Mouse (Mus musculus) lung, embryonic 15.5 days (tissue): ENCODE measurements around the gene Cenpn. TPM values are rescaled to one million over a fixed set of nuclear protein-coding genes. Genes with fewer than 3 reads are reported as not detected.
A peak's percentile ranks its signal among the peaks of the same experiment; 100 is the strongest.

Source experiments
- ATAC-seq: fragments of 200-750 bp; cut with Nextera tagmentation; 2 replicates; pipeline ENCODE4 v1.8.0; 2017; ENCODE audit warnings: moderate number of reproducible peaks, borderline replicate concordance; ENCODE audit not compliant: low FRiP score, low TSS enrichment; ENCODE audit errors: extremely low read depth
- H3K27ac ChIP-seq: fragments of 300-500 bp; sonication (generic); 2 replicates; pipeline ENCODE4 v1.5.1; 2015; ENCODE audit warnings: moderate library complexity, mild to moderate bottlenecking, inconsistent platforms
- H3K27me3 ChIP-seq: fragments of 300-500 bp; sonication (generic); 2 replicates; pipeline ENCODE4 v1.6.1; 2015; ENCODE audit warnings: inconsistent platforms
- H3K36me3 ChIP-seq: fragments of 300-500 bp; sonication (generic); 2 replicates; pipeline ENCODE4 v1.6.1; 2015; ENCODE audit warnings: inconsistent platforms
- H3K4me1 ChIP-seq: fragments of 300-500 bp; sonication (generic); 2 replicates; pipeline ENCODE4 v1.6.1; 2015; ENCODE audit warnings: inconsistent platforms
- H3K4me2 ChIP-seq: fragments of 300-500 bp; sonication (generic); 2 replicates; pipeline ENCODE4 v1.6.1; 2015; ENCODE audit warnings: inconsistent platforms, mild to moderate bottlenecking, moderate library complexity
- H3K4me3 ChIP-seq: fragments of 300-500 bp; sonication (generic); 2 replicates; pipeline ENCODE4 v1.5.1; 2015; ENCODE audit warnings: mild to moderate bottlenecking, inconsistent platforms
- H3K9ac ChIP-seq: fragments of 300-500 bp; sonication (generic); 2 replicates; pipeline ENCODE4 v1.6.1; 2015; ENCODE audit warnings: inconsistent platforms
- H3K9me3 ChIP-seq: fragments of 300-500 bp; sonication (generic); 2 replicates; pipeline ENCODE4 v1.6.1; 2016; ENCODE audit warnings: inconsistent platforms
- WGBS: fragments of 180-500 bp; shearing (Covaris S2); methylation state at CpG from one replicate; pipeline ENCODE4 v1.1.7; 2015; 5-methylcytosine and 5-hydroxymethylcytosine counted together
- polyA plus RNA-seq: library from polyadenylated mRNA; unstranded; fragments of >200 nt; fragmentation: Nextera tagmentation; extraction: Ambion mirVana; gene quantifications from 2 replicates; pipeline ENCODE4 v1.2.1, GENCODE M21; 2015

The Cenpn gene
- polyA plus RNA-seq, 1 experiment from 2014 or later: 46.5 TPM

DNA sequence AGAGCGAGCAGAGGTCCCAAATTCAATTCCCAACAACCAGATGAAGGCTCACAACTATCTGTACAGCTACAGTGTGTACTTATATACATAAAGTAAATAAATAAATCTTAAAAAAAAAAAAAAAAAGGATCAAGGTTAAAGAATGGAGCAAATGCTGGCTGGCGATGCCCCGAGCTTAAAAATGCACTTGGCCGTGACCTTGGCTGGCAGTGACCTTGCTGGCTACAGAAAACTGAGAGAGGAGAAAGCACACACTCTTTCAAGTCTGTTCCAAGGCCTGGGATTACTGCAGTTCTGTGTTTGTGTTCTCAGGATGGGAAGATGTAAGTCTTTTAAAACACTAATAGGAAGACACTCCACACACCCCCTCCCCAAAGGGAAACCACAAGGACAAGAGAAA lies 16.8 kb upstream of the Cenpn start:
- no peak overlapping the region for H3K9ac ChIP-seq
- H3K9me3 ChIP-seq: no peaks in the 10 kb centered on the region
- no peak for ATAC-seq
- H3K27me3 ChIP-seq: no peaks in the 10 kb centered on the region
- no peak overlapping the region for H3K27ac ChIP-seq
- no peaks in the 10 kb centered on the region for H3K4me1 ChIP-seq
- H3K4me2 ChIP-seq: no peak overlapping the region
- H3K4me3 ChIP-seq: no peak overlapping the region
- peaks cover 13% of the 10 kb centered on the region for H3K36me3 ChIP-seq
- WGBS: 92% methylated on average over 4 of the region's 4 CpGs

DNA sequence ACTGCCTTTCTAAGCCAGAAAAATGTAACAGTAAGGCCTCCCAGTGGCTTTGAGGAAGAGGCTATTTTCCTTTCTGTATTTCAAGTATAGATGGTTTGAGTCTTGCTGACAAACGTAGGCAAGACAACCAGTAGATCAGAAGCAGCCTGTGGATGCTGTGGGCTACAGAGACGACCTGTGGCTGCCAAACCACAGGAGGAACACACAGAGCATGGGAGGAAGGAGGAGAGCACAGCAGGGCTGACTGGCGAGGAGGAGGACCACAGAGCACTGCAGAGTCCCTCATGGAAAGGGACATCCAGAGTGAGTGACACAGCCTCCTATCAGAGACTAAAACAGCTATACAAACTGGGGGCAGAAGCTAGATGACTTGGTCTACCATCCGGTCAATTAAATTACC lies 16.3 kb upstream of the Cenpn start:
- Histone ChIP-seq H3K27me3 (no peaks in the 10 kb centered on the region), H3K9me3 (no peaks in the 10 kb centered on the region), H3K4me3 (no peak overlapping the region), H3K27ac (no peak overlapping the region), H3K4me2 (no peak overlapping the region), H3K36me3 (peaks cover 13% of the 10 kb centered on the region), H3K9ac (no peak overlapping the region), H3K4me1 (no peaks in the 10 kb centered on the region)
- WGBS: 87% methylated on average over 4 of the region's 4 CpGs
- no peak for ATAC-seq

DNA sequence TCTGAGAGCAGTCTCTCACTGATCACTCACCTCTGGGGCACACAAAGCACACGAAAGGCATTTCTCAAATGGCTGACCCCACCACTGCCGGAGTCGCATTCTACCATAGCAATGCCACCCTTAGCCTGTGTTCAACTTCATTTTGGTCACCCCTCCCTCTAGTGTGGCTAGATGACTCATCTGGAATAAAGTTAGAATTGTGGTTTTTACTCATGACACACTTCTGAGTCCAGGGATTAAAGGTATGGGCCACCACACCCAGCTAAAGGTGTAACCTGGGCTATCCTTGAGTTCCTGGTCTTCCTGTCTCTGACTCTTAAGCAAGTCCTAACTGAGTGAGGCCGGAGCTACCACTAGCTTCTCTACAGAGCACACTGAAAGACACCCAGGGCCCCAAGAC lies 15.7 kb upstream of the Cenpn start:
- no peaks in the 10 kb centered on the region for H3K4me1 ChIP-seq
- no peak overlapping the region for H3K4me2 ChIP-seq
- H3K27ac ChIP-seq: no peak overlapping the region
- H3K9ac ChIP-seq: no peak overlapping the region
- no peaks in the 10 kb centered on the region for H3K9me3 ChIP-seq
- H3K4me3 ChIP-seq: no peak overlapping the region
- peaks cover 15% of the 10 kb centered on the region for H3K36me3 ChIP-seq
- ATAC-seq: no peak
- no peaks in the 10 kb centered on the region for H3K27me3 ChIP-seq
- 96% methylated on average over 4 of the region's 4 CpGs for WGBS

DNA sequence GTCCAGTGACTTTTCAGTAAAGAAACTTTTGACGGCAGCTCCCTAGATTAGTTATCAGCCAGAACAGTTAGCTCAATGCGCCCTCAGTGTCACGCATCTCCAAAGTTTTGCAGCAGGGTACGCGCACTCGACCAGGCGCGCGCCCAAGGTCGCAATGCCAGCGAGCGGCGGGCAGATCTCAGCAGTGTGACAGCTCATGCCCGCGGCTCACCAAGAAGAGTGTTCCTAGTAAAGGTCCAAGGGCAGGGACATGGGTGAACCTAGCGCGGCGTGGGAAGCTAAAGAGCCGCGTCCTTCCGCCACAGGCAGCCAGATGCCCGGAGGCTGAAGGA lies 559 bp upstream of the Cenpn start:
- ATAC-seq: peak; percentile 56
- peak overlapping the region; percentile 91 for H3K27ac ChIP-seq
- peak overlapping the region; percentile 85 for H3K4me3 ChIP-seq
- H3K9ac ChIP-seq: peak overlapping the region; percentile 90
- WGBS: 0% methylated on average over 22 of the region's 22 CpGs
- no peaks in the 10 kb centered on the region for H3K9me3 ChIP-seq
- peak overlapping the region; percentile 72 for H3K4me2 ChIP-seq
- H3K27me3 ChIP-seq: no peaks in the 10 kb centered on the region
- peaks cover 6% of the 10 kb centered on the region; the same call in 1 of the 2 replicates for H3K36me3 ChIP-seq
- H3K4me1 ChIP-seq: peaks cover 18% of the 10 kb centered on the region

DNA sequence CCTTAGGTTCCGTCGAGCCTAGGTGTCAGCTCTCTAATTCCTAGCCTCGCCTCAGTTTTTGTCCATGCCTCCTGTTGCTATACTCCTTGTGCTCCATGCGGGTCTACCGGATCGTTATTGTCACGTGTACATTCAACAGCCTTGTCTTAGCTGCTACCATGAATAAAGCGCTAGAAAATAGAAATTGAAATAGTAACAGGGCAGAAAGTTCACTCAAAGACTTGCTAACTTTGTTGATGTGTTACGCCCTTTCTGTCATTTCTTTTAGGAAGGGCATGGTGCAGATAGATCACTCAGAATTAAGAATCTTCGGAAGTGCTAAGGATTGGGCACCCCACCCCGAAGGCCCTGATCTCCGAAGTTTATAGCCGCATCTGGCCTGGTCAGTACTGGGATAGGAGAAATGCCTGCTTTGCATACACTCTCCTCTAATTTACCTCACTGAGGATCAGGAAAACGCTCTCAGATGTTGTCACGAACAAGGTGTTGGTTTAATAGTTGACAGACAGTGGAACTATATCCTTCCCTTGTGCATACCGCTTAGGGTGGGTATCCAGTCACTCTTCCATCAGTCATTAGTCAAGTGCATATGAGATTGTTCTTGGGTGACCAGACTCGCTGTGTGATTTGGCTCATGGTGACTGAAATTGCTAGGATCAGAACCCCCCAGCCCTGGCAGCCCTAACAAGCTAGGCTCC lies 679 bp downstream of the Cenpn start:
- Histone ChIP-seq H3K9ac (peak overlapping the region; percentile 90), H3K4me1 (peaks cover 18% of the 10 kb centered on the region), H3K4me2 (peak overlapping the region; percentile 72), H3K4me3 (peak overlapping the region; percentile 85), H3K27ac (peak overlapping the region; percentile 91; the same call in 1 of the 2 replicates), H3K9me3 (no peaks in the 10 kb centered on the region), H3K36me3 (peaks cover 15% of the 10 kb centered on the region), H3K27me3 (no peaks in the 10 kb centered on the region)
- WGBS: 28% methylated on average over 17 of the region's 17 CpGs
- ATAC-seq: no peak

DNA sequence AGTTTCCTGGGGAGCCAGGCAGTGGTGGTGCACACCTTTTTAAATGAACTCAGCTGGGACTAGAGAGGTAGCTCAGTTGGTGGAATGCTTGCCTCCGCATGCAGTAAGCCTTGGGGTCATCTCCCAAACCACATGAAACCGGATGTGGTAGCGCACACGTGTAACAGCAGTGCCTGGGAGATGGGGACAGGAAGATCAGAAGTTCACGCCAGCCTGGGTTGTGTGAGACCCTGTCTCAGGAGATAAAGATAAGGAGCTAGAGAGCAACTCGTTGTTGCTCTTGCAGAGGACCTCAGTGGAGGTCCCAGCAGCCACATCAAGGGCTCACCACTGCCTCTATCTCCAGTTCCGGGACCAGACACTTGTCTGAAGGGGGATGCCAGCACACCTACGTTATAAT lies 2.0 kb downstream of the Cenpn start:
- 81% methylated on average over 8 of the region's 8 CpGs for WGBS
- H3K27me3 ChIP-seq: no peaks in the 10 kb centered on the region
- H3K36me3 ChIP-seq: peaks cover 28% of the 10 kb centered on the region
- no peak overlapping the region for H3K27ac ChIP-seq
- no peak overlapping the region for H3K9ac ChIP-seq
- H3K4me1 ChIP-seq: peaks cover 18% of the 10 kb centered on the region
- no peak for ATAC-seq
- H3K4me3 ChIP-seq: no peak overlapping the region
- no peak overlapping the region for H3K4me2 ChIP-seq
- H3K9me3 ChIP-seq: no peaks in the 10 kb centered on the region

DNA sequence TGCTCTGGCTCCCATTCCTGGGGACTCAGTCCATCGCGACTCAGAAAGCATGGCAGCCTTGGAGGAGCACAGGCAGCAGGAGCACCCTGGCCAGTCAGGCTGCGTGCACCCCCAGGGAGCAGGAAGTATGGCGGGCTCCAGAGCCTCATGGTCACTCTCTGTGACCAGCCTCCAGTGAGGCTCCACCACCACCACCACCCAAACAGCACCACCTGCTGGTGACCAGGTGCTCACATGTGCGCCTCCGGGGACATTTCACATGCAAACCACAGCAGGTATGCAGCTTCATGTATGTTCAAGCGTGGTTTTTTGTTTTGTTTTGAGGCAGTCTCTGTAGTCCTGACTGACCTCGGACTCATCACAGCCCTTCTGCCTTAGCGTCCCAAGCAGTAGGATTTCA lies 6.3 kb downstream of the Cenpn start:
- Histone ChIP-seq H3K4me2 (no peak overlapping the region), H3K27me3 (no peaks in the 10 kb centered on the region), H3K4me3 (no peak overlapping the region), H3K4me1 (0 out of 2 replicates have a peak, but pooled peaks cover 1% of the 10 kb centered on the region), H3K36me3 (peaks cover 55% of the 10 kb centered on the region), H3K27ac (no peak overlapping the region), H3K9ac (no peak overlapping the region), H3K9me3 (no peaks in the 10 kb centered on the region)
- WGBS: 80% methylated on average over 9 of the region's 9 CpGs
- ATAC-seq: peak; percentile 33; the same call in 1 of the 2 replicates

DNA sequence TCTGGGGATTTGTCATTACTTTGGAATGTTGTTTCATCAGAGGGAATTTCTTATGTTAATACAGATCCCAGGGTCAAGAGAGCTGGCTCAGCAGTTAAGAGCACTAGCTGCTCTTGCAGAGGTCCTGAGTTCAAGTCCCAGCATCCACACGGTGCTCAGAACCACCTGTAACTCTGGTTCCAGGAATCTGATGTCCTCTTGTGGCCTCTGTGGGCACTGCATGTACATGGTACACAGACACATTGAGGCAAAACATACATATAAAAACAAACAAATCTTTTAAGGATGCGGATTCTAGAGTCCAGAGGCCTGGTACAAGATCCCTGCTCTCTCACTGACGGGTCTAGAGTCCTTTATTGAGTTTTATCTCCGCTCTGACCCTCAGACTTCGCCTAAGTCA lies 7.1 kb downstream of the Cenpn start:
- whole genome bisulfite sequencing: 85% methylated on average over 5 of the region's 5 CpGs
- no peak overlapping the region for H3K4me2 ChIP-seq
- no peak overlapping the region for H3K4me3 ChIP-seq
- ATAC-seq: no peak
- H3K9ac ChIP-seq: no peak overlapping the region
- H3K9me3 ChIP-seq: no peaks in the 10 kb centered on the region
- H3K27me3 ChIP-seq: no peaks in the 10 kb centered on the region
- peaks cover 62% of the 10 kb centered on the region for H3K36me3 ChIP-seq
- H3K4me1 ChIP-seq: no peaks in the 10 kb centered on the region
- no peak overlapping the region for H3K27ac ChIP-seq

DNA sequence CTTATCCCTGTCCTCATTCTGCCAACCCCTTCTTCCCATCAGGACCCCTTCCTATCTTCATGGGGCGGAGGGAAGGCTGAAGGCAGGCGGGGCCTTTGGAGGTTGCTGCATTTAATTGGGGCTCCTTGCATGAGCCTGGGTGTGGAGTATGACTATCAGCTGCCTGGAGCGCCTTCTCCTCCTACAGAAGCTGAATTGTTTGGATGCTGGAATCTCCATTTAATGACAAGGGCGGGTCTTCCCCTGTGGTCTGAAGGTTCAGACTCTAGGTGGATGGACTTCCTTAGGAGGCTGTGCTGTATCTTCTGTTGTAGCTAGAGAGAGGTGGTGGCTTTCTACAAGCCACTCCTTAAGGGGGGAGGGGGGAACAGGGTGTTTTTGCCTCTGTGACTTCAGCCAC lies 13.4 kb downstream of the Cenpn start:
- no peaks in the 10 kb centered on the region for H3K9me3 ChIP-seq
- no peak overlapping the region for H3K4me2 ChIP-seq
- H3K27ac ChIP-seq: no peak overlapping the region
- no peaks in the 10 kb centered on the region for H3K27me3 ChIP-seq
- H3K36me3 ChIP-seq: peaks cover 73% of the 10 kb centered on the region
- 92% methylated on average over 4 of the region's 4 CpGs for WGBS
- no peak for ATAC-seq
- no peaks in the 10 kb centered on the region for H3K4me1 ChIP-seq
- no peak overlapping the region for H3K4me3 ChIP-seq
- H3K9ac ChIP-seq: no peak overlapping the region

DNA sequence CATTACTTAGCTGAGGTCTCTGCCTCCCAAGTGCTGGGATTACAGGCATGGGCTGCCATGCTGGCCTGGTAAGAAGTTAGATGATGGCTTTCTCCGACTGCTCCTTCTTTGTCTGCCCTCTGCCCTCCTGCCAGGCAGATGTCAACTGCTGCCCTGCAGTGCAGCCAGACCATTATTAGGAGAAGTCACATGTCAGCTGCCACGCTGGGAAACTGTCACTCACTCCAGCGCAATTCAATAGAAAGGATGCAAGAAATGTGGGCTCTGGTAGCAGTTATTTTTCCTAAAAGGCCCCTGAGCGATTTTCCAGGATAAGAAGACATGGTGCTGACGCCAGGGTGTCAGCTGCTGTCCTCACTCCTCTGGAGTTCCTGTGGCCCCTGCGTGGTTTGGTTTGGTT lies 14.0 kb downstream of the Cenpn start:
- no peak overlapping the region for H3K27ac ChIP-seq
- 80% methylated on average over 6 of the region's 6 CpGs for WGBS
- H3K27me3 ChIP-seq: no peaks in the 10 kb centered on the region
- peaks cover 72% of the 10 kb centered on the region for H3K36me3 ChIP-seq
- no peak overlapping the region for H3K4me2 ChIP-seq
- ATAC-seq: no peak
- no peak overlapping the region for H3K4me3 ChIP-seq
- no peaks in the 10 kb centered on the region for H3K9me3 ChIP-seq
- no peak overlapping the region for H3K9ac ChIP-seq
- H3K4me1 ChIP-seq: no peaks in the 10 kb centered on the region

DNA sequence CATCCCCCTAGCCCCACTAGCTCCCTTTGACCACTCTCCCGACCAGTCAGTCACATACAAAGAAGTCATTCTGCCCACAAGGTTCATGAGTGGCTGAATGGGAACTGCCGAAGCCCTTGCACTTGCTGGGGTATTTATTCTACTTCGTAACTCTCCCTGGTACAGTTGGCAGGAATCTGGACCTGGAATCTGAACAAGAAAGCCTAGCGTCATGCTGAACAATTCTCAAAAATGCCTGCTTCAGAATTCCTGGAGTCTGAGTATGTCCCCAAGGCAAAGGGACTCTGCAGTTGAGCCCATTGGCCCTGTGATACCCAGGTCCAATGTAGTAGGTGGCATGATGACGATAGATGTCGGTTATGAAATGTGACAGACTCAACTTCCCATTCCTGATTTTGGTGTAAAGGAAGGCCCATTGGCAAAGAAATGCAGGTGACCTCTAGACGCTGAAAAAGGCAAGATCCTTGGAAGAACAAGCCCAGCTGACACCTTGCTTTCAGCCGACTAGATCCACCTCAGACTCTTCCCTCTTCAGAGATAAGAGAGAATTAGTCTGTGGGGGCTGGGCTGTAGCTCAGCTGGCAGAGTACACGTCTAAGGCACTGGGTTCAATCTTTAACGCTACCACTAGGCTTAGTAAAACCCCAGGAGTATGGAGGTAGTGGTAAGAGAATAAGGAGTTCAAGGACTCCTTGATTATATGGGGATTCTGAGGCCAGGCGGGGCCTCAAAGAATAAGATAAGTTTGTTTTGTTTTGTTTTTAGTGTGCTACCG lies 20.9 kb downstream of the Cenpn start:
- Histone ChIP-seq H3K4me1 (peaks cover 36% of the 10 kb centered on the region), H3K9ac (no peak overlapping the region), H3K9me3 (no peaks in the 10 kb centered on the region), H3K4me2 (peak overlapping the region; percentile 95), H3K4me3 (no peak overlapping the region), H3K27me3 (no peaks in the 10 kb centered on the region), H3K27ac (peak overlapping the region; percentile 0; the same call in 1 of the 2 replicates), H3K36me3 (peaks cover 12% of the 10 kb centered on the region)
- 59% methylated on average over 12 of the region's 12 CpGs for WGBS
- no peak for ATAC-seq

DNA sequence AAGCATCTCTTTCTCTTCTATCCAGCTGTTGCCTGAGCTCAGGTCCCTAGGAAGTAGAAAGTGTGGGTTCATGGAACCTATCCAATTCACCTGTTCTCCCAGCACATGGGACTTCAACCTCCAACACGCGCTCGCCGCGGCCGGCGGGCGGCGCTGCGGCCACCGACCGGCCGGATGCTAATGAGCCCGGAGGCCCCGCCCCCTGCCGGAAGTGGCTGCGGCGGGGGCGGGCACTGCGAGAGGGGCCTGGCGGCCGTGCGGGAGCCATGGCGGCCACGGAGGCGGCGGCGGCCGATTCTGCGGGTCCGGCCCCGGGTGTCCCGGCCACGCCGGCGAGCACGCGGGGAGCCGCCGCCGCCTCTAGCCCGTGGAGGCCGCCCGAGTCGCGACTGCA lies 21.6 kb downstream of the Cenpn start, which contains the start of gene Atmin:
Gene Atmin (plus strand): TSS at position 233 of the 394 bp plus-strand sequence.
- Histone ChIP-seq H3K4me2 (peak within 1 kb of the TSS; percentile 95), H3K36me3 (peaks cover 7% of the 10 kb centered on the region; the same call in 1 of the 2 replicates), H3K9me3 (no peaks in the 10 kb centered on the region), H3K4me1 (peaks cover 41% of the 10 kb centered on the region), H3K4me3 (peak within 1 kb of the TSS; percentile 90), H3K27me3 (no peaks in the 10 kb centered on the region), H3K27ac (peak within 1 kb of the TSS; percentile 56), H3K9ac (peak within 1 kb of the TSS; percentile 79)
- WGBS: 1% methylated on average over 44 of the region's 46 CpGs
- peak; percentile 88 for ATAC-seq
